Mouse (Mus musculus) hindbrain, embryonic 11.5 days (tissue): Measurements from ENCODE around the gene Itpk1. TPM values are rescaled to one million over a fixed set of nuclear protein-coding genes. Genes with fewer than 3 reads are reported as not detected.
A peak's percentile ranks its signal among the peaks of the same experiment; 100 is the strongest.

Experiments
- ATAC-seq: fragments of 200-750 bp; cut with Nextera tagmentation; 2 replicates; pipeline ENCODE4 v1.8.0; 2017; ENCODE audit warnings: mild to moderate bottlenecking, moderate TSS enrichment, moderate library complexity; ENCODE audit not compliant: low FRiP score
- DNase-seq: peaks from one replicate; pipeline ENCODE4 v3.0.0-alpha.2; 2015; ENCODE audit warnings: low spot score
- H3K27ac ChIP-seq: fragments of 300-500 bp; sonication (generic); 2 replicates; pipeline ENCODE4 v1.5.1; 2014; ENCODE audit warnings: mild to moderate bottlenecking, low read depth, low read length
- H3K27me3 ChIP-seq: fragments of 300-500 bp; sonication (generic); 2 replicates; pipeline ENCODE4 v1.6.1; 2014; ENCODE audit warnings: mild to moderate bottlenecking, low read length, moderate library complexity, mixed read lengths; ENCODE audit not compliant: control insufficient read depth, insufficient read depth
- H3K36me3 ChIP-seq: fragments of 300-500 bp; sonication (generic); 2 replicates; pipeline ENCODE4 v1.6.1; 2014; ENCODE audit warnings: mild to moderate bottlenecking, low read length, moderate library complexity, mixed read lengths; ENCODE audit not compliant: control insufficient read depth, insufficient read depth
- H3K4me1 ChIP-seq: fragments of 300-500 bp; sonication (generic); replicated peaks from 2 replicates; pipeline ENCODE4 v1.6.1; 2014; ENCODE audit warnings: low read length, mixed read lengths; ENCODE audit not compliant: control insufficient read depth, insufficient read depth
- H3K4me2 ChIP-seq: fragments of 300-500 bp; sonication (generic); replicated peaks from 2 replicates; pipeline ENCODE4 v1.6.1; 2014; ENCODE audit warnings: mild to moderate bottlenecking, low read depth, low read length
- H3K4me3 ChIP-seq: fragments of 300-500 bp; sonication (generic); 2 replicates; pipeline ENCODE4 v1.5.1; 2014; ENCODE audit warnings: low read depth, low read length
- H3K9ac ChIP-seq: fragments of 300-500 bp; sonication (generic); 2 replicates; pipeline ENCODE4 v1.6.1; 2014; ENCODE audit warnings: low read depth, low read length
- H3K9me3 ChIP-seq: fragments of 300-500 bp; sonication (generic); 2 replicates; pipeline ENCODE4 v1.6.1; 2016; ENCODE audit warnings: low read length; ENCODE audit not compliant: control insufficient read depth
- WGBS: fragments of 180-500 bp; shearing (Covaris S2); extraction: QIAGEN DNeasy Blood & Tissue Kit; methylation state at CpG from one replicate; pipeline ENCODE4 v1.1.7; 2014; 5-methylcytosine and 5-hydroxymethylcytosine counted together
- polyA plus RNA-seq: library from polyadenylated mRNA; unstranded; fragments of >200 nt; fragmentation: Nextera tagmentation; extraction: Ambion mirVana; gene quantifications from 2 replicates; pipeline ENCODE4 v1.2.1, GENCODE M21; 2014

The Itpk1 gene
- polyA plus RNA-seq, 1 experiment from 2014 or later = 14.1 TPM

GRCm38 (mm10) chr12:102622302-102622842, 82.4 kb downstream of the Itpk1 start:
- WGBS = 76% methylated on average over 12 of the region's 12 CpGs
- DNase-seq (no peak), ATAC-seq (no peak)
- Histone ChIP-seq H3K9me3 (no peaks in the 10 kb centered on the region), H3K27ac (no peak overlapping the region), H3K4me3 (no peak overlapping the region), H3K4me2 (no peak overlapping the region), H3K27me3 (no peaks in the 10 kb centered on the region), H3K36me3 (no peaks in the 10 kb centered on the region), H3K4me1 (no peaks in the 10 kb centered on the region; the same call in 1 of the 2 replicates), H3K9ac (no peak overlapping the region)

- ATAC-seq (no peak), DNase-seq (no peak)
- H3K9ac ChIP-seq = no peak overlapping the region
- H3K27ac ChIP-seq = no peak overlapping the region
- H3K4me3 ChIP-seq = no peak overlapping the region
- no peaks in the 10 kb centered on the region for H3K9me3 ChIP-seq
- H3K4me2 ChIP-seq = no peak overlapping the region
- H3K36me3 ChIP-seq = no peaks in the 10 kb centered on the region
- no peaks in the 10 kb centered on the region for H3K27me3 ChIP-seq
- no peaks in the 10 kb centered on the region; the same call in 1 of the 2 replicates for H3K4me1 ChIP-seq
- 88% methylated on average over 4 of the region's 4 CpGs for WGBS
Observed at GRCm38 (mm10) chr12:102621811-102622210, 82.9 kb downstream of the Itpk1 start.

- no peak overlapping the region for H3K27ac ChIP-seq
- H3K4me3 ChIP-seq = no peak overlapping the region
- H3K9ac ChIP-seq = no peak overlapping the region
- no peaks in the 10 kb centered on the region for H3K27me3 ChIP-seq
- no peaks in the 10 kb centered on the region for H3K9me3 ChIP-seq
- DNase-seq = no peak
- no peak for ATAC-seq
- H3K4me1 ChIP-seq = no peaks in the 10 kb centered on the region; the same call in 1 of the 2 replicates
- no peaks in the 10 kb centered on the region for H3K36me3 ChIP-seq
- no peak overlapping the region for H3K4me2 ChIP-seq
- 91% methylated on average over 4 of the region's 4 CpGs for WGBS
Observed at GRCm38 (mm10) chr12:102621205-102621604, 83.5 kb downstream of the Itpk1 start.

GRCm38 (mm10) chr12:102619908-102620307, 84.8 kb downstream of the Itpk1 start:
- Histone ChIP-seq H3K27ac (no peak overlapping the region), H3K9ac (no peak overlapping the region), H3K27me3 (no peaks in the 10 kb centered on the region), H3K4me1 (no peaks in the 10 kb centered on the region; the same call in 1 of the 2 replicates), H3K4me3 (no peak overlapping the region), H3K36me3 (no peaks in the 10 kb centered on the region), H3K9me3 (no peaks in the 10 kb centered on the region), H3K4me2 (no peak overlapping the region)
- DNase-seq (no peak), ATAC-seq (no peak)
- WGBS = 70% methylated on average over 7 of the region's 7 CpGs

GRCm38 (mm10) chr12:102618085-102618484, 86.6 kb downstream of the Itpk1 start:
- no peaks in the 10 kb centered on the region for H3K9me3 ChIP-seq
- DNase-seq = no peak
- no peak overlapping the region for H3K4me3 ChIP-seq
- WGBS = 78% methylated on average over 9 of the region's 9 CpGs
- no peaks in the 10 kb centered on the region for H3K36me3 ChIP-seq
- no peaks in the 10 kb centered on the region for H3K27me3 ChIP-seq
- no peak overlapping the region for H3K27ac ChIP-seq
- H3K4me2 ChIP-seq = no peak overlapping the region
- no peak overlapping the region for H3K9ac ChIP-seq
- ATAC-seq = no peak
- H3K4me1 ChIP-seq = no peaks in the 10 kb centered on the region; the same call in 1 of the 2 replicates

GRCm38 (mm10) chr12:102616843-102617519, 87.7 kb downstream of the Itpk1 start:
- 68% methylated on average over 7 of the region's 7 CpGs for WGBS
- ATAC-seq (peak; percentile 48; the same call in 1 of the 2 replicates), DNase-seq (no peak)
- Histone ChIP-seq H3K36me3 (no peaks in the 10 kb centered on the region), H3K4me1 (no peaks in the 10 kb centered on the region; the same call in 1 of the 2 replicates), H3K4me3 (no peak overlapping the region), H3K9ac (no peak overlapping the region), H3K27me3 (no peaks in the 10 kb centered on the region), H3K9me3 (no peaks in the 10 kb centered on the region), H3K27ac (no peak overlapping the region), H3K4me2 (no peak overlapping the region)

- Histone ChIP-seq H3K27me3 (no peaks in the 10 kb centered on the region), H3K9me3 (no peaks in the 10 kb centered on the region), H3K27ac (no peak overlapping the region), H3K4me1 (no peaks in the 10 kb centered on the region; the same call in 1 of the 2 replicates), H3K4me2 (no peak overlapping the region), H3K36me3 (no peaks in the 10 kb centered on the region), H3K4me3 (no peak overlapping the region), H3K9ac (no peak overlapping the region)
- ATAC-seq = no peak
- 65% methylated on average over 4 of the region's 4 CpGs for WGBS
- no peak for DNase-seq
Observed at GRCm38 (mm10) chr12:102616201-102616600, 88.5 kb downstream of the Itpk1 start.

GRCm38 (mm10) chr12:102613411-102613810, 91.3 kb downstream of the Itpk1 start:
- no peaks in the 10 kb centered on the region for H3K27me3 ChIP-seq
- no peaks in the 10 kb centered on the region for H3K9me3 ChIP-seq
- no peaks in the 10 kb centered on the region for H3K36me3 ChIP-seq
- 92% methylated on average over 4 of the region's 4 CpGs for WGBS
- H3K9ac ChIP-seq = no peak overlapping the region
- H3K4me3 ChIP-seq = no peak overlapping the region
- ATAC-seq = no peak
- DNase-seq = no peak
- no peak overlapping the region for H3K27ac ChIP-seq
- no peaks in the 10 kb centered on the region for H3K4me1 ChIP-seq
- H3K4me2 ChIP-seq = no peak overlapping the region

- H3K4me3 ChIP-seq = no peak overlapping the region
- no peaks in the 10 kb centered on the region for H3K36me3 ChIP-seq
- no peak for ATAC-seq
- H3K27me3 ChIP-seq = no peaks in the 10 kb centered on the region
- H3K9me3 ChIP-seq = no peaks in the 10 kb centered on the region
- WGBS = 100% methylated on average over 1 of the region's 1 CpGs
- no peak overlapping the region for H3K4me2 ChIP-seq
- no peak overlapping the region for H3K9ac ChIP-seq
- no peaks in the 10 kb centered on the region for H3K4me1 ChIP-seq
- H3K27ac ChIP-seq = no peak overlapping the region
- DNase-seq = no peak
Observed at GRCm38 (mm10) chr12:102612431-102612830, 92.3 kb downstream of the Itpk1 start.
